Mouse (Mus musculus) stomach, embryonic 15.5 days (tissue): ENCODE measurements around the gene Cep68. TPM values are rescaled to one million over a fixed set of nuclear protein-coding genes. Genes with fewer than 3 reads are reported as not detected.

ENCODE experiments used
- ATAC-seq: fragments of 200-750 bp; cut with Nextera tagmentation; 2 replicates; pipeline ENCODE4 v1.8.0; 2017; ENCODE audit warnings: low read depth, moderate number of reproducible peaks, moderate TSS enrichment; ENCODE audit not compliant: insufficient read depth, low FRiP score
- H3K27ac ChIP-seq: fragments of 300-500 bp; sonication (generic); 2 replicates; pipeline ENCODE4 v1.5.1; 2015; ENCODE audit warnings: mild to moderate bottlenecking, inconsistent platforms
- H3K27me3 ChIP-seq: fragments of 300-500 bp; sonication (generic); replicated peaks from 2 replicates; pipeline ENCODE4 v1.6.1; 2015; ENCODE audit warnings: inconsistent platforms
- H3K36me3 ChIP-seq: fragments of 300-500 bp; sonication (generic); 2 replicates; pipeline ENCODE4 v1.6.1; 2015; ENCODE audit warnings: inconsistent platforms
- H3K4me1 ChIP-seq: fragments of 300-500 bp; sonication (generic); 2 replicates; pipeline ENCODE4 v1.6.1; 2015; ENCODE audit warnings: inconsistent platforms
- H3K4me2 ChIP-seq: fragments of 300-500 bp; sonication (generic); 2 replicates; pipeline ENCODE4 v1.6.1; 2015; ENCODE audit warnings: mild to moderate bottlenecking, inconsistent platforms
- H3K4me3 ChIP-seq: fragments of 300-500 bp; sonication (generic); replicated peaks from 2 replicates; pipeline ENCODE4 v1.5.1; 2015; ENCODE audit warnings: inconsistent platforms
- H3K9ac ChIP-seq: fragments of 300-500 bp; sonication (generic); 2 replicates; pipeline ENCODE4 v1.6.1; 2015; ENCODE audit warnings: inconsistent platforms
- H3K9me3 ChIP-seq: fragments of 300-500 bp; sonication (generic); 2 replicates; pipeline ENCODE4 v1.6.1; 2016; ENCODE audit warnings: inconsistent platforms
- WGBS: fragments of 180-500 bp; shearing (Covaris S2); methylation state at CpG from one replicate; pipeline ENCODE4 v1.1.7; 2015; 5-methylcytosine and 5-hydroxymethylcytosine counted together
- polyA plus RNA-seq: library from polyadenylated mRNA; unstranded; fragments of >200 nt; fragmentation: Nextera tagmentation; extraction: Ambion mirVana; gene quantifications from 2 replicates; pipeline ENCODE4 v1.2.1, GENCODE M21; 2015

Gene Cep68
- polyA plus RNA-seq: 24.3 and 26.6 TPM in 2 replicates

DNA sequence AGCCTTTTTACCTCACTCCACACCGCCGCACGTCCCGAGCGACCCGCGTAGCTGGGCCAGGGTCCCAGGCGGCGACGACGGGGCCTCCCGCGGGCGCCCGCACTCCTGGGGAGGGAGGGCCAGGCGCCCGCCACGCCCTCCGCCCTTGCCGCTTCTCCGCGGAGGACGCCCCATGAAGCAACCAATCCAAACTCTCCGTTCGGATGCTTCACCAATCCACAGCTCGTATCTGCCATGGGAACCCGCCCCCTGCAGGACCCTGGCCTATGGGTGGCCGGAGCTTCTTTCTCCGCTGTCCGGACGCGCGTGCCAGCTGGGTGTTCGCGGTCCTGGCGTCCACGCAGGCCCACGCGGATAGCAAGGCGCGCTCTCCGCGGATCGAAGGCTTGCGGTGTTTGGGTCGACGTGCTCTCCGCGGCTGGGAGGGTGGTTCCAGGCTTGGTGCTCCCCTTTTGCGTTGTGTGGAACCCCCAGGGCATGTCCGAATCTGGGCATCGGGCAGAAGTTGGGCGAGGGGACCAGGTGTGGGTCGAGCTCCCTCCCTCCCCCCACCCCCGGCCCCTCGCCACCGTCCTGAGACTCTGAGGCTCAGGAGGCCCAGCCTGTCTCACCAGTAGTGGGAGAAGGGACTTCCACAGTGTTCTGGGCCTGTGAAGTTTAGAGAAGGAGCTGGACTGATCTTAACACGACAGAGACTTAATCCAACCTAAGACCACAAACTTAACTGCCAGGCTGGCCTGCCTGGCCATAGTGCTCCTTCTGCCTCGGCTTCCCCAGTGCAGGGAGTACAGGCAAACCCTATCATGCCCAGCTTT is at the start of gene Cep68:
TSS of gene Cep68 (minus strand) at position 134 of the 815 bp plus-strand sequence.
- H3K27me3 ChIP-seq: no peaks in the 10 kb centered on the region
- ATAC-seq: peak; percentile 99
- H3K4me1 ChIP-seq: peaks cover 17% of the 10 kb centered on the region
- H3K4me3 ChIP-seq: peak within 1 kb of the TSS; percentile 89
- no peaks in the 10 kb centered on the region for H3K36me3 ChIP-seq
- H3K9ac ChIP-seq: peak within 1 kb of the TSS; percentile 94
- under 1% methylated on average over 59 of the region's 59 CpGs for WGBS
- peak within 1 kb of the TSS; percentile 94 for H3K4me2 ChIP-seq
- no peaks in the 10 kb centered on the region for H3K9me3 ChIP-seq
- peak within 1 kb of the TSS; percentile 86 for H3K27ac ChIP-seq

GRCm38 (mm10) chr11:20284463-20284862 is 35.2 kb upstream of the Cep68 start:
- no peaks in the 10 kb centered on the region for H3K27me3 ChIP-seq
- no peak overlapping the region for H3K27ac ChIP-seq
- H3K36me3 ChIP-seq: no peaks in the 10 kb centered on the region
- H3K4me2 ChIP-seq: no peak overlapping the region
- no peaks in the 10 kb centered on the region for H3K9me3 ChIP-seq
- WGBS: 85% methylated on average over 3 of the region's 3 CpGs
- no peak overlapping the region for H3K4me3 ChIP-seq
- no peak for ATAC-seq
- no peak overlapping the region for H3K9ac ChIP-seq
- 0 out of 2 replicates have a peak, but pooled peaks cover 2% of the 10 kb centered on the region for H3K4me1 ChIP-seq

DNA sequence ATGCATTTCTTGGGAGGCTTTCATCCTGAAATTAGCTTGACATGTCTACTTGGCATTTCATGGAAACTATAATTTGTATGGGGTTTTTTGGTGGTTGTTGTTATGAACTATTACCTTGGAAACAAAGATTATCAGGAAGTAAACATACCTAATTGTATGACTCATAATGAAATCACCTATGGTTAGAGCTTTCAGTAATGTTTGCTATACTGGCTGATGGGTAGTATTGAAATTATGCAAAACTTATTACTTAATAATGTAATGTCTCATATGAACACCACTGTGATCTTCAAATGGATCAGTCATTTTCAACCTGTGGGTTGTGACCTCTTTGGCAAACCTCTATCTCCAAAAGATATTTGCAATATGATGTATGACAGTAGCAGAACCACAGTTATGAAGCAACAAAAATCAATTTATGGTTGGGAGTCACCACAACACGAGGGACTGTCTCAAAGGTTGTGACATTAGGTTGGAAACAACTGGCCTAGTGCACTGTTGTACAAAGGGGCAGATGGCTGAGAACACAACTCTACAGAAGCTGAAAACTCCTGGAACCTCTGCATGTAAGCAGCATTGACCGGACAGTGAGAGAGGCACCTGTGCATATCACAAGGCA is 33.5 kb upstream of the Cep68 start:
- H3K36me3 ChIP-seq: no peaks in the 10 kb centered on the region
- 82% methylated on average over 2 of the region's 2 CpGs for WGBS
- no peak overlapping the region for H3K4me3 ChIP-seq
- H3K4me1 ChIP-seq: 0 out of 2 replicates have a peak, but pooled peaks cover 2% of the 10 kb centered on the region
- H3K27ac ChIP-seq: no peak overlapping the region
- no peak for ATAC-seq
- no peaks in the 10 kb centered on the region for H3K27me3 ChIP-seq
- no peaks in the 10 kb centered on the region for H3K9me3 ChIP-seq
- no peak overlapping the region for H3K4me2 ChIP-seq
- H3K9ac ChIP-seq: no peak overlapping the region

- H3K4me3 ChIP-seq: no peak overlapping the region
- 41% methylated on average over 5 of the region's 5 CpGs for WGBS
- H3K36me3 ChIP-seq: no peaks in the 10 kb centered on the region
- H3K27me3 ChIP-seq: no peaks in the 10 kb centered on the region
- no peak overlapping the region for H3K4me2 ChIP-seq
- H3K27ac ChIP-seq: no peak overlapping the region
- no peak for ATAC-seq
- H3K4me1 ChIP-seq: 0 out of 2 replicates have a peak, but pooled peaks cover 2% of the 10 kb centered on the region
- no peaks in the 10 kb centered on the region for H3K9me3 ChIP-seq
- no peak overlapping the region for H3K9ac ChIP-seq
Measured at GRCm38 (mm10) chr11:20280982-20281381, 31.8 kb upstream of the Cep68 start.

- no peak overlapping the region for H3K4me2 ChIP-seq
- H3K4me1 ChIP-seq: 0 out of 2 replicates have a peak, but pooled peaks cover 2% of the 10 kb centered on the region
- peak; percentile 79 for ATAC-seq
- no peaks in the 10 kb centered on the region for H3K9me3 ChIP-seq
- H3K27me3 ChIP-seq: no peaks in the 10 kb centered on the region
- H3K27ac ChIP-seq: no peak overlapping the region
- WGBS: 26% methylated on average over 5 of the region's 5 CpGs
- H3K4me3 ChIP-seq: no peak overlapping the region
- no peaks in the 10 kb centered on the region for H3K36me3 ChIP-seq
- no peak overlapping the region for H3K9ac ChIP-seq
Measured at GRCm38 (mm10) chr11:20278702-20279101, 29.5 kb upstream of the Cep68 start.

DNA sequence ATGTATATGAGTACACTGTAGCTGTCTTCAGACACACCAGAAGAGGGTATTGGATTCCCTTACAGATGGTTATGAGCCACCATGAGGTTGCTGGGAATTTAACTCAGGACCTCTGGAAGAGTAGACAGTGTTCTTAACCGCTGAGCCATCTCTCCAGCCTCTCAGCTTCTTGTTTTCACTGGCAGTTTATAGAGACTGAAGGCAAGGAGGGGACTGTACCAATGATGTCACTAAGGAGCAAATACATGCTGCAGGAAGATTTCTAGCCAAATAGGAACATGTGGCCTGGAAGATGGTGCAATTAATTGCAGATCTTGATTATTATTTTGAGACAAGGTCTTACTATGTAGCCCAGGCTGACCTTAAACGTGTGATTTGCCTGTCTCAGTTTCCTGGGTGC is 27.9 kb upstream of the Cep68 start:
- no peak overlapping the region for H3K4me3 ChIP-seq
- H3K27ac ChIP-seq: no peak overlapping the region
- H3K9me3 ChIP-seq: no peaks in the 10 kb centered on the region
- 0 out of 2 replicates have a peak, but pooled peaks cover 2% of the 10 kb centered on the region for H3K4me1 ChIP-seq
- no peak for ATAC-seq
- no peak overlapping the region for H3K4me2 ChIP-seq
- no peaks in the 10 kb centered on the region for H3K27me3 ChIP-seq
- 74% methylated on average over 2 of the region's 2 CpGs for WGBS
- no peaks in the 10 kb centered on the region for H3K36me3 ChIP-seq
- no peak overlapping the region for H3K9ac ChIP-seq

DNA sequence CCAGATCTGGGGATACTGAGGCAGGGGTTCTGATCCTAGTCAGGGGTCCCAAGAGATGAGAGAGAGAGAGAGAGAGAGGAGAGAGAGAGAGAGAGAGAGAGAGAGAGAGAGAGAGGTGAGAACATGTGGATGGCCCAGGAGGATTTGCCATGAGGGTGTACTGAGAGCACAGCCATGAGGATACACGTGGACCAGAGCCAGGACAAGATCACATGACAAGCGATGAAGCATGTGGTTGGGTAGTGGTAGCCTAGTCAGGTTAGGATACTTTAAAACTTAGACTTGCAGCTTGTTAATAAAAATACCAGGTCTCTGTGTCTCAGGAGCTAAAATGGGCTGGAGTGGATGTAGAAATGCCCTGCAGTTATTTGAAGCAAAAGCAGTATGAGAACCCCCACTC is 26.7 kb upstream of the Cep68 start:
- no peaks in the 10 kb centered on the region for H3K9me3 ChIP-seq
- ATAC-seq: no peak
- no peaks in the 10 kb centered on the region for H3K27me3 ChIP-seq
- no peak overlapping the region for H3K4me2 ChIP-seq
- WGBS: 67% methylated on average over 2 of the region's 2 CpGs
- H3K4me1 ChIP-seq: no peaks in the 10 kb centered on the region
- H3K36me3 ChIP-seq: no peaks in the 10 kb centered on the region
- H3K27ac ChIP-seq: no peak overlapping the region
- no peak overlapping the region for H3K9ac ChIP-seq
- H3K4me3 ChIP-seq: no peak overlapping the region

- H3K4me1 ChIP-seq: no peaks in the 10 kb centered on the region
- no peak for ATAC-seq
- no peak overlapping the region for H3K27ac ChIP-seq
- no peaks in the 10 kb centered on the region for H3K9me3 ChIP-seq
- no peaks in the 10 kb centered on the region for H3K27me3 ChIP-seq
- no peak overlapping the region for H3K4me3 ChIP-seq
- H3K4me2 ChIP-seq: no peak overlapping the region
- H3K9ac ChIP-seq: no peak overlapping the region
- H3K36me3 ChIP-seq: no peaks in the 10 kb centered on the region
- 85% methylated on average over 6 of the region's 6 CpGs for WGBS
Measured at GRCm38 (mm10) chr11:20269885-20270284, 20.7 kb upstream of the Cep68 start.

DNA sequence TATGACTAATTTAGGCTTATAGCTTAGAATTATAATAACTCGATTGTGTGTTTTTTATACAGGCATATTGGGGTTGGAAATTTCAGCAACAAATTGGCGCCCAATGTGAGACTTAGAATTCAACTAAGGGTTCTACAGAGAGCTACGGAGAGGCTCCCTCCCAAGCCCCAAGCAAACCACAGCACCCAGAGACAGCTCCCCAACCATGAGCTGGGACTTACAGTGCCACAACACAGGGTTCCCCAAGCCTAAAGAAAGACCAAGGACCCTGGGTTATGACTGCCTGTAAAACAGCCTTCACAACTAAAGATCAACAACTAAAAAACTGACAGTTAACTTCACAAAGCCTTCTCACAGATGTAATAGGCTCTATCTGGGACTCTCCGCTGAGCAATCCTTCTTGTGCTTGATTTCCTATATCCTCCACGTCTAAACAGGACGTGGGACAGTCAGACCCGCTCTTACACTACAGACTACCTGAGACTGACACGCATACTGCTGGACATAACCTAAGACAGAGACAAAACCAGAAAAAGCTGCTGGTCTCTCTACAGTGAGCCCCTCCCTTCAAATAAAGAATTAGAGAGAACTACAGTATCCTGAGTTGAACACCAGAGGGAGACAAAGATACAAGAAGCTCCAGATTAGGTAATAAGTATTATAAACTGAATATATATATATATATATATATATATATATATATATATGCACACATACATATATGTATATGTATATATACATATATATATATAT is 13.6 kb upstream of the Cep68 start:
- H3K4me3 ChIP-seq: no peak overlapping the region
- no peak for ATAC-seq
- WGBS: 52% methylated on average over 8 of the region's 8 CpGs
- H3K4me1 ChIP-seq: no peaks in the 10 kb centered on the region
- no peak overlapping the region for H3K27ac ChIP-seq
- no peaks in the 10 kb centered on the region for H3K9me3 ChIP-seq
- no peaks in the 10 kb centered on the region for H3K36me3 ChIP-seq
- H3K4me2 ChIP-seq: no peak overlapping the region
- H3K27me3 ChIP-seq: no peaks in the 10 kb centered on the region
- H3K9ac ChIP-seq: no peak overlapping the region

DNA sequence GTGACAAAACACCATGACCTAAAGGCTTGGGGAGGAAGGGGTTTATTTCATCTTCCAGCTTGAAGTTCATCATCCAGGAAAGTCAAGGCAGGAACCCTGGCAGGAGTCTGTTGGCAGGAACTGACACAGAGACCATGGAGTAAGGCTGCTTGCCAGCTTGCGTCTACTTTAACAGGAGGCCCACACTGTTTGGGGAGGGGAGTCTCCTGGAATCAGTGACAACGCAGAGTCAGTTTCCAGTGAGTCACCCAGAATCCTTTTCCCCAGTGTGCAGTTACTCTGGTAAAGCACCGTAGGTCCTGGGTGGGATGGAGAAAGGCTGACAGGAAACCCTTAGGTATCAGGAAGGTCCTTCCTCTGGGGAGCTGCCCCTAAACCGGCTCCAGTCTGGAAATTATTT is 5.6 kb upstream of the Cep68 start:
- Histone ChIP-seq H3K9ac (no peak overlapping the region), H3K27ac (no peak overlapping the region), H3K4me1 (no peaks in the 10 kb centered on the region), H3K4me3 (no peak overlapping the region), H3K27me3 (no peaks in the 10 kb centered on the region), H3K9me3 (no peaks in the 10 kb centered on the region), H3K4me2 (no peak overlapping the region), H3K36me3 (no peaks in the 10 kb centered on the region)
- WGBS: 74% methylated on average over 4 of the region's 4 CpGs
- no peak for ATAC-seq

GRCm38 (mm10) chr11:20253088-20253487 is 3.9 kb upstream of the Cep68 start:
- Histone ChIP-seq H3K36me3 (no peaks in the 10 kb centered on the region), H3K4me1 (peaks cover 3% of the 10 kb centered on the region), H3K9me3 (no peaks in the 10 kb centered on the region), H3K9ac (no peak overlapping the region), H3K4me3 (no peak overlapping the region), H3K27me3 (no peaks in the 10 kb centered on the region), H3K4me2 (no peak overlapping the region), H3K27ac (no peak overlapping the region)
- 69% methylated on average over 2 of the region's 2 CpGs for WGBS
- no peak for ATAC-seq
